Mouse (Mus musculus): Measurements from ENCODE around the gene Gm21788. TPM values are rescaled to one million over a fixed set of nuclear protein-coding genes. Genes with fewer than 3 reads are reported as not detected.
"Not testable (repeated sequence)": the region's sequence is repeated elsewhere in the genome, so short reads cannot be mapped to it uniquely, and the experiment has no call there.

Gene Gm21788
- total RNA-seq (2015; ENCODE audit: low replicate concordance) = not detected in 2 replicates
- not detected in 2 replicates for total RNA-seq (2017; ENCODE audit: low replicate concordance)

GRCm38 (mm10) chrY:7404710-7405109 is at the start of gene Gm21788:
Gene Gm21788 (plus strand): TSS chrY:7405010.
- not testable (repeated sequence) for ATAC-seq (replicated peaks; ENCODE audit: low FRiP score, poor library complexity, severe bottlenecking)

Other genes with a start within 250 kb of the Gm21788 start
- not detected in 2 replicates for gene Gm21244, start 235.7 kb upstream of the Gm21788 start, total RNA-seq (2015; ENCODE audit: low replicate concordance)
- not detected in 2 replicates for gene Gm21244, start 235.7 kb upstream of the Gm21788 start, total RNA-seq (2017; ENCODE audit: low replicate concordance)
- gene Gm28998, start 151.2 kb upstream of the Gm21788 start, total RNA-seq (2015; ENCODE audit: low replicate concordance) = not detected in 2 replicates
- not detected in 2 replicates for gene Gm28998, start 151.2 kb upstream of the Gm21788 start, total RNA-seq (2017; ENCODE audit: low replicate concordance)
- not detected in 2 replicates for gene Gm20826, start 233.5 kb downstream of the Gm21788 start, total RNA-seq (2015; ENCODE audit: low replicate concordance)
- gene Gm20826, start 233.5 kb downstream of the Gm21788 start, total RNA-seq (2017; ENCODE audit: low replicate concordance) = under 0.01 TPM in 1 of 2 replicates, not detected in the other